Mouse (Mus musculus) stomach, postnatal 0 days (tissue): ENCODE measurements around the gene Fgfr2.

ENCODE experiments used
- CTCF ChIP-seq: IDR thresholded peaks from 2 replicates; pipeline ENCODE4 v1.5.1; 2016; ENCODE audit warnings: antibody characterized with exemption, low read depth, mild to moderate bottlenecking, moderate library complexity
- EP300 ChIP-seq: optimal IDR thresholded peaks from 2 replicates; pipeline ENCODE3; 2016; ENCODE audit warnings: antibody characterized with exemption

DNA sequence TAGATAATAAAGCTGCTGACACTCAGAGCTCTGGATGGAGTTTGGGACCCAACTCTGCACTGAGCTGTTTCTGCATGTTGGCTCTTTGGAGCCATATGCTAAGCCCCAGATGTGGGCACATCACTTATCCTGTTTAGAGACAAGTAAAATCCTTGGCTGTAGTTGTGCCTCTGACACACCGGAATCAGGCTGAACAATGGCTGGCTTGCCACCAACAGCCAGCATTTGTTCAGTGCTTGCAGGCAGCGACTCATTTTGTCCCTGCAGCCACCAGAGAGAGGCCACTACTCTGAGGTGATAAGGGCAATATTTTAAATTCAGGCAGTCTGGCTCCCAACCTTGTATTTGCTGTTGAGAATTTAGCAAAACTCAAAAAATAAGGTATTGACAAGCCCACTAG is 454.5 kb downstream of the Fgfr2 start:
- no peak for TF ChIP-seq CTCF
- TF ChIP-seq EP300: no peak
